Mouse (Mus musculus): ENCODE measurements at regions not wholly inside any gene's neighbourhood (a gene's known extent, or its start where the extent isn't known, plus 50 kb on each side); places are given as distances from the start of the nearest gene placed in this dataset.

DNA sequence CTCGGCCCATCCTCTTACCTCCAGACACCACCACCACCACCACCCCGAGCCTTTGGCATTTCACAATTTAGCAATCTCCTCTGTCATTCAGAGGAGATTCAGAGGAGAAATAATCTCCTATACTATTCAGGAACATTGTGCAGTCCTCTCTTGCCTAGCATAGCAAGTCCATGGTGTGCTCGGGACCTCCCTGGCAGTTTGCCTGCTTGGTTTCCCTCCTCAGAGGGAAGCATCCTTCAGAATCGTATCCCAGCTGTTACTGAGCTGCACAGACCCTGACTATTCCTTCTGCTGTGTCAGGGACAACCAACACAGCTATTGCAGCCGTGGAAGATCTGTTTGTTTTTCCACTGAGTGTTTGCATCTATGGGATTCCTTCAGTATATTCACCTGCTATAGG, 63.3 kb upstream of the Mpp6 start:
- no peak for TF ChIP-seq POLR2A (IDR thresholded peaks at IDR 0.05; ENCODE audit: extremely low read depth, insufficient read depth, low read length)
- TF ChIP-seq CTCF (IDR thresholded peaks at IDR 0.05; ENCODE audit: extremely low read depth, insufficient read depth, low read length), result no peak

Measured in cortical plate, adult 2 months (tissue).